ENCODE assay signal across 16 mouse cellular contexts in the genomic region with DNA sequence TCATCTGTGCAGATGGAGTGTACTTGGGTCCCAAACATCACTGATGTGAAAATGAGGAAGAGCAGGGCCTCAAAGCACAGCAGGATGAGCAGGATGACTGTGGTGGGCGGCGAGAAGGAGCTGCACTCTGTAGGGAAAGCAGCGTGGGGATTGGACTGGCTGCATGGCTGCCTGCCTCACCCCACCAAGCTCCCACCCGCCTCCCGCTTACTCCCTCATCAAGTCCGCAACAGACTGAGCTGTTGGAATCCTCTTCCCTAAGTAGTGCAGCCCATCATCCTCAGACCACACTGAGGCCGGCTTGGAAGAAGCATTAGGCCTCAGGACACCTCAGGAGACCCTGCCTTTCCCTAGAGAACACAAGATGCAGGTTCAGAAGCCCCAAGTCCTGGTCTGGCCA. TPM values are rescaled to one million over a fixed set of nuclear protein-coding genes. Genes with fewer than 3 reads are reported as not detected.
"Had no signal": no experiment of that assay in that cellular context is flagged by ENCODE, and none has a peak within 500 bp of the region (broad histone marks: within the 10 kb centered on the region; RNA-seq: fewer than 3 reads in every experiment).

No protein-coding gene starts in this region.

- H3K9me3 ChIP-seq: intestine, embryonic 15.5 days; limb, embryonic 12.5 days; liver, embryonic 13.5 days; lung, embryonic 15.5 days; megakaryocyte, embryonic 14.5 days; midbrain, embryonic 15.5 days; neural tube, embryonic 12.5 days had no signal

- H3K9ac ChIP-seq: intestine, embryonic 15.5 days; limb, embryonic 12.5 days; liver, postnatal 0 days; lung, embryonic 15.5 days; midbrain, embryonic 15.5 days; neural tube, embryonic 12.5 days had no signal

- H3K4me2 ChIP-seq: intestine, embryonic 15.5 days; limb, embryonic 12.5 days; liver, embryonic 13.5 days; lung, embryonic 15.5 days; midbrain, embryonic 11.5 days; midbrain, embryonic 15.5 days; neural tube, embryonic 12.5 days had no signal

- H3K4me3 ChIP-seq: intestine, embryonic 15.5 days; layer of hippocampus, adult 2 months; limb, embryonic 12.5 days; liver, embryonic 13.5 days; lung, embryonic 15.5 days; megakaryocyte, embryonic 14.5 days; midbrain, embryonic 15.5 days; neural tube, embryonic 12.5 days had no signal

- ATAC-seq: intestine, embryonic 15.5 days; liver, postnatal 0 days; midbrain, embryonic 15.5 days had no signal

- H3K27me3 ChIP-seq: intestine, embryonic 15.5 days; limb, embryonic 12.5 days; liver, embryonic 13.5 days; lung, embryonic 15.5 days; megakaryocyte, embryonic 14.5 days; midbrain, embryonic 15.5 days; neural tube, embryonic 12.5 days had no signal

- H3K4me1 ChIP-seq: intestine, embryonic 15.5 days; limb, embryonic 12.5 days; lung, embryonic 15.5 days; midbrain, embryonic 15.5 days; neural tube, embryonic 12.5 days had no signal

- DNase-seq: kidney, adult 8-10 months; liver; liver, embryonic 13.5 days; liver, postnatal 0 days; lung, postnatal 14 days; thymus, postnatal 4 days had no signal

- H3K27ac ChIP-seq: intestine, embryonic 15.5 days; layer of hippocampus, adult 2 months; limb, embryonic 12.5 days; liver, embryonic 13.5 days; lung, embryonic 15.5 days; macrophage; midbrain, embryonic 15.5 days; neural tube, embryonic 12.5 days had no signal

RNA-seq across cellular contexts. Expression of a gene that starts 45.8 kb away (rescaled TPM):
- polyA plus RNA-seq: liver, embryonic 13.5 days; macrophage; small intestine, adult 2 months had no signal
